Mouse (Mus musculus) cerebellum, adult 2 months (tissue): ENCODE data around the gene Cdh16.

ENCODE experiments used
- CTCF ChIP-seq: fragments of 200-500 bp; IDR thresholded peaks from 2 replicates; pipeline ENCODE4 v1.5.1; 2011; ENCODE audit warnings: low read depth, mild to moderate bottlenecking, control low read depth, low read length, moderate library complexity, borderline replicate concordance; ENCODE audit not compliant: insufficient read depth
- POLR2A ChIP-seq: fragments of 200-500 bp; IDR thresholded peaks from 2 replicates; pipeline ENCODE4 v1.6.1; 2011; ENCODE audit warnings: low read length, control low read depth, borderline replicate concordance; ENCODE audit not compliant: insufficient read depth

- TF ChIP-seq CTCF (no peak), POLR2A (no peak)
Measured at GRCm38 (mm10) chr8:104601941-104602371, 22.2 kb downstream of the Cdh16 start.
